Mouse (Mus musculus) adrenal gland, postnatal 25 days (tissue): ENCODE data around the gene Atxn1. TPM values are rescaled to one million over a fixed set of nuclear protein-coding genes. Genes with fewer than 3 reads are reported as not detected.

Source experiments
- DNase-seq: peaks from one replicate; pipeline ENCODE4 v3.0.0; 2021; ENCODE audit warnings: mixed read lengths
- total RNA-seq: library from RNA; stranded (reverse); gene quantifications from 2 replicates; pipeline ENCODE4 v1.2.3, GENCODE M21; 2021

Gene Atxn1
- total RNA-seq, 1 experiment from 2014 or later = 63.2 TPM

GRCm38 (mm10) chr13:45724507-45725259 lies 240.1 kb downstream of the Atxn1 start:
- DNase-seq = no peak

GRCm38 (mm10) chr13:45722885-45723284 lies 241.9 kb downstream of the Atxn1 start:
- no peak for DNase-seq

- DNase-seq = no peak
Measured at GRCm38 (mm10) chr13:45721621-45722020, 243.2 kb downstream of the Atxn1 start.

GRCm38 (mm10) chr13:45718850-45719249 lies 246.0 kb downstream of the Atxn1 start:
- DNase-seq = no peak

GRCm38 (mm10) chr13:45715583-45716180 lies 249.1 kb downstream of the Atxn1 start:
- no peak for DNase-seq

- no peak for DNase-seq
Measured at GRCm38 (mm10) chr13:45710041-45710440, 254.8 kb downstream of the Atxn1 start.

GRCm38 (mm10) chr13:45709402-45709801 lies 255.4 kb downstream of the Atxn1 start:
- no peak for DNase-seq

GRCm38 (mm10) chr13:45701296-45701790 lies 263.5 kb downstream of the Atxn1 start:
- DNase-seq = no peak

GRCm38 (mm10) chr13:45698982-45699381 lies 265.8 kb downstream of the Atxn1 start:
- DNase-seq = no peak

GRCm38 (mm10) chr13:45696009-45696408 lies 268.8 kb downstream of the Atxn1 start:
- DNase-seq = no peak

GRCm38 (mm10) chr13:45694921-45695437 lies 269.8 kb downstream of the Atxn1 start:
- DNase-seq = no peak

GRCm38 (mm10) chr13:45693953-45694352 lies 270.9 kb downstream of the Atxn1 start:
- no peak for DNase-seq

GRCm38 (mm10) chr13:45693534-45693933 lies 271.3 kb downstream of the Atxn1 start:
- no peak for DNase-seq

- DNase-seq = no peak
Measured at GRCm38 (mm10) chr13:45693126-45693525, 271.7 kb downstream of the Atxn1 start.

- DNase-seq = no peak
Measured at GRCm38 (mm10) chr13:45692440-45692839, 272.4 kb downstream of the Atxn1 start.

GRCm38 (mm10) chr13:45690426-45690825 lies 274.4 kb downstream of the Atxn1 start:
- DNase-seq = no peak

GRCm38 (mm10) chr13:45688864-45689263 lies 275.9 kb downstream of the Atxn1 start:
- no peak for DNase-seq

- no peak for DNase-seq
Measured at GRCm38 (mm10) chr13:45687581-45687980, 277.2 kb downstream of the Atxn1 start.

GRCm38 (mm10) chr13:45686309-45686582 lies 278.6 kb downstream of the Atxn1 start:
- no peak for DNase-seq

GRCm38 (mm10) chr13:45685575-45686308 lies 279.1 kb downstream of the Atxn1 start:
- DNase-seq = no peak

- no peak for DNase-seq
Measured at GRCm38 (mm10) chr13:45684891-45685311, 279.9 kb downstream of the Atxn1 start.

GRCm38 (mm10) chr13:45683991-45684390 lies 280.8 kb downstream of the Atxn1 start:
- no peak for DNase-seq

- no peak for DNase-seq
Measured at GRCm38 (mm10) chr13:45681196-45681595, 283.6 kb downstream of the Atxn1 start.
